Comparison of ENCODE assay signal across 23 mouse cellular contexts in the genomic region with DNA sequence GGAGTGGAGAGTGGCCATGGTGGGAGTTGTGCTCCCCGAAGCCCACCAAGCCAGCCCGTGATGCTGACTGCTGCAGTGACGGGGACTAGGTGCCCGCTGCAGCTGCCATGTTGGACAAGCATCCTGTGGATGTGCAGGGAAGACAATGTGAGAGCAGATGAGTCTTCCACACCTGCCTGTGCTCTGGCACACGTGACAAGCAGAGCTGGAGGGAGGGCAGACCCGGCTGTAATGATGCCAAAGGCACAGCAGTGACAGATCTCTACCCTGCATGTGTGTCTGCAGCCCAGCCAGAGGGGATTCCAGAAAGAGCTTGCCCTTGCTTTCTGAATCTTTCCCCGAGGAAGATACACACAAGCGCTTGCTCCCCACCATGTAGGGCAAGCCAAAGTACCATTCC. TPM values are rescaled to one million over a fixed set of nuclear protein-coding genes. Genes with fewer than 3 reads are reported as not detected.
A peak's percentile ranks its signal among the peaks of the same experiment; 100 is the strongest.
DNase-seq lines count a peak whose midpoint lies in the region; ATAC-seq lines count a peak whose summit lies in the region.
"Had no signal": no experiment of that assay in that cellular context is flagged by ENCODE, and none has a peak within 500 bp of the region (broad histone marks: within the 10 kb centered on the region; RNA-seq: fewer than 3 reads in every experiment).

No protein-coding gene starts in this region.

- H3K9ac ChIP-seq in forebrain, embryonic 12.5 days: no peak overlapping the region
- no peak overlapping the region for H3K9ac ChIP-seq in midbrain, embryonic 14.5 days (replicated peaks; ENCODE audit: low read length)
- H3K9ac ChIP-seq: embryonic facial prominence, embryonic 15.5 days; hindbrain, embryonic 13.5 days; liver, embryonic 14.5 days had no signal

- 0 out of 2 replicates have a peak overlapping the region, but pooled peaks have one; percentile 26 for H3K27ac ChIP-seq in forebrain, embryonic 10.5 days
- H3K27ac ChIP-seq in forebrain, embryonic 12.5 days: no peak overlapping the region
- peak overlapping the region; percentile 61; the same call in 1 of the 2 replicates for H3K27ac ChIP-seq in midbrain, embryonic 10.5 days (replicated peaks)
- H3K27ac ChIP-seq in midbrain, embryonic 14.5 days (replicated peaks; ENCODE audit: low read depth, low read length): no peak overlapping the region
- H3K27ac ChIP-seq: embryonic facial prominence, embryonic 10.5 days; embryonic facial prominence, embryonic 15.5 days; hindbrain, embryonic 13.5 days; liver, embryonic 14.5 days had no signal

- no peaks in the 10 kb centered on the region for H3K9me3 ChIP-seq in forebrain, embryonic 10.5 days
- H3K9me3 ChIP-seq in forebrain, embryonic 12.5 days: no peaks in the 10 kb centered on the region
- H3K9me3 ChIP-seq in midbrain, embryonic 10.5 days (replicated peaks): no peaks in the 10 kb centered on the region
- no peaks in the 10 kb centered on the region for H3K9me3 ChIP-seq in midbrain, embryonic 14.5 days (ENCODE audit: control insufficient read depth, low read length)
- H3K9me3 ChIP-seq: embryonic facial prominence, embryonic 10.5 days; embryonic facial prominence, embryonic 15.5 days; hindbrain, embryonic 13.5 days had no signal

- no peak overlapping the region for H3K4me3 ChIP-seq in forebrain, embryonic 10.5 days
- no peak overlapping the region for H3K4me3 ChIP-seq in forebrain, embryonic 12.5 days (replicated peaks)
- H3K4me3 ChIP-seq in midbrain, embryonic 10.5 days: no peak overlapping the region
- no peak overlapping the region for H3K4me3 ChIP-seq in midbrain, embryonic 14.5 days (replicated peaks; ENCODE audit: low read depth, low read length)
- H3K4me3 ChIP-seq: embryonic facial prominence, embryonic 10.5 days; embryonic facial prominence, embryonic 15.5 days; hindbrain, embryonic 13.5 days had no signal

- peaks cover 18% of the 10 kb centered on the region for H3K36me3 ChIP-seq in forebrain, embryonic 10.5 days (replicated peaks)
- H3K36me3 ChIP-seq in forebrain, embryonic 12.5 days (replicated peaks): peaks cover 18% of the 10 kb centered on the region
- peaks cover 32% of the 10 kb centered on the region for H3K36me3 ChIP-seq in midbrain, embryonic 10.5 days
- peaks cover 26% of the 10 kb centered on the region for H3K36me3 ChIP-seq in midbrain, embryonic 14.5 days (ENCODE audit: control insufficient read depth, insufficient read depth, low read length)
- H3K36me3 ChIP-seq: embryonic facial prominence, embryonic 15.5 days had no signal

- ATAC-seq in forebrain, embryonic 12.5 days (ENCODE audit: low FRiP score): no peak
- no peak for ATAC-seq in midbrain, embryonic 14.5 days (ENCODE audit: low FRiP score, low TSS enrichment)
- no peak for ATAC-seq in monocyte, adult 5-6 weeks (replicated peaks; ENCODE audit: insufficient number of reproducible peaks, low FRiP score, low TSS enrichment, poor library complexity, severe bottlenecking)
- ATAC-seq: forebrain, embryonic 14.5 days; Patski had no signal

- H3K4me1 ChIP-seq in forebrain, embryonic 10.5 days: peaks cover 33% of the 10 kb centered on the region
- H3K4me1 ChIP-seq in forebrain, embryonic 12.5 days: peaks cover 19% of the 10 kb centered on the region
- H3K4me1 ChIP-seq in midbrain, embryonic 10.5 days: peaks cover 42% of the 10 kb centered on the region
- peaks cover 4% of the 10 kb centered on the region for H3K4me1 ChIP-seq in midbrain, embryonic 14.5 days (ENCODE audit: control insufficient read depth, insufficient read depth, low read length)
- H3K4me1 ChIP-seq: embryonic facial prominence, embryonic 15.5 days had no signal

- no peak overlapping the region for H3K4me2 ChIP-seq in forebrain, embryonic 12.5 days
- no peak overlapping the region for H3K4me2 ChIP-seq in midbrain, embryonic 14.5 days (ENCODE audit: low read length)
- H3K4me2 ChIP-seq: embryonic facial prominence, embryonic 15.5 days; hindbrain, embryonic 13.5 days had no signal

- no peak for DNase-seq in forebrain, embryonic 10.5 days (ENCODE audit: extremely low spot score, low spot score)
- DNase-seq in midbrain, embryonic 10.5 days (ENCODE audit: low spot score): no peak
- DNase-seq in midbrain, embryonic 14.5 days: no peak
- DNase-seq in thymus, postnatal 14 days: peak; percentile 67
- DNase-seq in kidney, postnatal 4 days: no peak
- DNase-seq: adrenal gland, postnatal 14 days; cerebellum, adult 11-12 months; gastrocnemius, postnatal 14 days; heart, postnatal 14 days; kidney, adult 18-20 months; kidney, postnatal 36 days; layer of hippocampus, postnatal 36 days; liver; lung, adult 2 months; lung, postnatal 10 days had no signal

- 91% methylated on average over 8 of the region's 8 CpGs for WGBS in forebrain, embryonic 10.5 days
- WGBS in forebrain, embryonic 12.5 days: 95% methylated on average over 8 of the region's 8 CpGs
- WGBS in midbrain, embryonic 10.5 days: 93% methylated on average over 8 of the region's 8 CpGs
- WGBS in midbrain, embryonic 14.5 days: 89% methylated on average over 8 of the region's 8 CpGs

- H3K27me3 ChIP-seq in forebrain, embryonic 10.5 days (ENCODE audit: poor library complexity, severe bottlenecking): peaks cover 14% of the 10 kb centered on the region
- no peaks in the 10 kb centered on the region; the same call in 1 of the 2 replicates for H3K27me3 ChIP-seq in forebrain, embryonic 12.5 days
- H3K27me3 ChIP-seq in midbrain, embryonic 10.5 days (ENCODE audit: low read depth, poor library complexity, severe bottlenecking): no peaks in the 10 kb centered on the region
- H3K27me3 ChIP-seq in midbrain, embryonic 14.5 days (ENCODE audit: control insufficient read depth, insufficient read depth, low read length): no peaks in the 10 kb centered on the region
- H3K27me3 ChIP-seq: embryonic facial prominence, embryonic 15.5 days; hindbrain, embryonic 13.5 days; Patski had no signal

RNA-seq across cellular contexts. Expression of gene Rab11fip4, which starts 27.0 kb away (rescaled TPM):
- 20.1 and 23.3 TPM in 2 replicates for polyA plus RNA-seq in forebrain, embryonic 10.5 days (2016; fragmentation: Nextera tagmentation; extraction: Ambion mirVana)
- 25.6 and 26.8 TPM in 2 replicates for polyA plus RNA-seq in forebrain, embryonic 12.5 days (2016; fragmentation: Nextera tagmentation; extraction: Ambion mirVana)
- 18.6 and 23.4 TPM in 2 replicates for polyA plus RNA-seq in midbrain, embryonic 10.5 days (2016; fragmentation: Nextera tagmentation; extraction: Ambion mirVana)
- 22.0 and 24.4 TPM in 2 replicates for polyA plus RNA-seq in midbrain, embryonic 14.5 days (2014; fragmentation: Nextera tagmentation; extraction: Ambion mirVana)
- 18.7 to 29.0 TPM (median 19.5 TPM) in 3 replicates for total RNA-seq in monocyte, adult 5-6 weeks (2017)

Comparison
In these comparisons a context has a peak if more than half of its experiments do, and no peak if none do; other contexts are left out.
1. H3K27ac ChIP-seq: peak in forebrain, embryonic 10.5 days (single experiment) and midbrain, embryonic 10.5 days (single experiment); none in forebrain, embryonic 12.5 days (single experiment) and midbrain, embryonic 14.5 days (single experiment).